Comparison of ENCODE assay signal across 9 mouse cellular contexts in the genomic region with DNA sequence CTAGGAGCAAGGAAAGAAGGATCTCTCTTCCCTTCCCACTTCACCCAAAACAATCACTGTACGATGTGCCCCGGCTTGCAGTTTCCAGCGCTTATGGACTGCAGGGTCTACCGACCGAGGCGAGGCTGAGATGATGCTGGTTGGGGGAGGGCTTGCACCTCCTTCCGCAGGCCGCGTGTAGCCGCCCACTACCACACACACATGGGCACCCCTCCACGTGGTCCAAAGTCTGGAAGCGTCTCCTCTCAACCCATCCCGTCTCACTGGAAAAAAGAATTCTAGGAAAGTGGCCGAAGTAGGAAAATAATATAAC. TPM values are rescaled to one million over a fixed set of nuclear protein-coding genes. Genes with fewer than 3 reads are reported as not detected.
DNase-seq lines count a peak whose midpoint lies in the region; ATAC-seq and TF ChIP-seq lines count a peak whose summit lies in the region.
"Had no signal": no experiment of that assay in that cellular context is flagged by ENCODE, and none has a peak within 500 bp of the region (broad histone marks: within the 10 kb centered on the region; RNA-seq: fewer than 3 reads in every experiment).

No protein-coding gene starts in this region.

- H3K27ac ChIP-seq in neural tube, embryonic 11.5 days (ENCODE audit: low read depth, low read length) = no peak overlapping the region
- H3K27ac ChIP-seq in intestine, postnatal 0 days (ENCODE audit: low read depth, low read length) = peak overlapping the region; percentile 83; the same call in 1 of the 2 replicates
- peak overlapping the region; percentile 85 for H3K27ac ChIP-seq in small intestine, adult 2 months (ENCODE audit: insufficient read depth, low read depth, low read length)

- H3K9me3 ChIP-seq in neural tube, embryonic 11.5 days (ENCODE audit: control insufficient read depth, low read length) = no peaks in the 10 kb centered on the region
- H3K9me3 ChIP-seq in intestine, postnatal 0 days (ENCODE audit: control insufficient read depth) = no peaks in the 10 kb centered on the region

- H3K9ac ChIP-seq in neural tube, embryonic 11.5 days (ENCODE audit: low read length) = peak overlapping the region; percentile 46; the same call in 1 of the 2 replicates
- no peak overlapping the region for H3K9ac ChIP-seq in intestine, postnatal 0 days (ENCODE audit: low read depth, low read length)

- H3K36me3 ChIP-seq in neural tube, embryonic 11.5 days (ENCODE audit: control insufficient read depth, insufficient read depth, low read length) = no peaks in the 10 kb centered on the region
- H3K36me3 ChIP-seq in intestine, postnatal 0 days (ENCODE audit: control insufficient read depth, insufficient read depth) = no peaks in the 10 kb centered on the region
- no peaks in the 10 kb centered on the region for H3K36me3 ChIP-seq in small intestine, adult 2 months (ENCODE audit: control insufficient read depth, insufficient read depth, low read length)

- H3K4me3 ChIP-seq in neural tube, embryonic 11.5 days (ENCODE audit: low read depth, low read length) = peak overlapping the region; percentile 89
- H3K4me3 ChIP-seq in intestine, postnatal 0 days (ENCODE audit: low read depth, low read length) = peak overlapping the region; percentile 90
- peak overlapping the region; percentile 96 for H3K4me3 ChIP-seq in small intestine, adult 2 months (ENCODE audit: low read depth, low read length)
- H3K4me3 ChIP-seq: myocyte had no signal

- 3% methylated on average over 14 of the region's 14 CpGs for WGBS in neural tube, embryonic 11.5 days
- 7% methylated on average over 14 of the region's 14 CpGs for WGBS in intestine, postnatal 0 days
- 8% methylated on average over 14 of the region's 14 CpGs for WGBS in small intestine, adult 2 months

- no peak for TF ChIP-seq CTCF in intestine, postnatal 0 days (IDR thresholded peaks at IDR 0.05; ENCODE audit: low read depth)
- TF ChIP-seq CTCF in small intestine, adult 2 months (IDR thresholded peaks at IDR 0.05; ENCODE audit: extremely low read depth, insufficient read length, insufficient replicate concordance, low read depth, low read length) = no peak

- peak; percentile 52 for DNase-seq in CD4-positive, CD25-positive, alpha-beta regulatory T cell, adult 2 months (ENCODE audit: low read depth, low spot score)
- peak; percentile 51 for DNase-seq in neural tube, embryonic 11.5 days (ENCODE audit: low spot score)
- DNase-seq in neural tube, embryonic 10.5 days (ENCODE audit: extremely low spot score, low spot score) = no peak
- DNase-seq in adrenal gland, adult 2 months = no peak
- DNase-seq in Muller cell, postnatal 12 days (ENCODE audit: inconsistent ontology term) = no peak

- peaks cover 12% of the 10 kb centered on the region for H3K4me1 ChIP-seq in neural tube, embryonic 11.5 days (ENCODE audit: control insufficient read depth, insufficient read depth, low read length)
- H3K4me1 ChIP-seq in intestine, postnatal 0 days (replicated peaks; ENCODE audit: control insufficient read depth, insufficient read depth, low read length) = no peaks in the 10 kb centered on the region; the same call in 1 of the 2 replicates
- peaks cover 12% of the 10 kb centered on the region for H3K4me1 ChIP-seq in small intestine, adult 2 months (ENCODE audit: control insufficient read depth, insufficient read depth, insufficient read length, low read length)

- peak overlapping the region; percentile 87 for H3K4me2 ChIP-seq in neural tube, embryonic 11.5 days (ENCODE audit: low read depth)
- H3K4me2 ChIP-seq in intestine, postnatal 0 days (replicated peaks; ENCODE audit: low read depth) = peak overlapping the region; percentile 92

- TF ChIP-seq POLR2A in small intestine, adult 2 months (IDR thresholded peaks at IDR 0.05; ENCODE audit: low read depth, low read length) = no peak

- peaks cover 8% of the 10 kb centered on the region; the same call in 1 of the 2 replicates for H3K27me3 ChIP-seq in neural tube, embryonic 11.5 days (ENCODE audit: control insufficient read depth, insufficient read depth, low read length)
- no peaks in the 10 kb centered on the region; the same call in 1 of the 2 replicates for H3K27me3 ChIP-seq in intestine, postnatal 0 days (replicated peaks; ENCODE audit: control insufficient read depth, insufficient read depth, low read length)
- H3K27me3 ChIP-seq in small intestine, adult 2 months (ENCODE audit: control insufficient read depth, insufficient read depth, low read length) = no peaks in the 10 kb centered on the region; the same call in 1 of the 2 replicates

- ATAC-seq in CD4-positive, CD25-positive, alpha-beta regulatory T cell, adult 4 months = no peak
- no peak; the same call in 1 of the 2 replicates for ATAC-seq in neural tube, embryonic 11.5 days (ENCODE audit: insufficient read depth, low FRiP score, low TSS enrichment)
- ATAC-seq in intestine, postnatal 0 days = no peak

RNA-seq across cellular contexts. Expression of a gene that starts 2.0 kb away (rescaled TPM):
- 10 to 100 TPM; 40.0 to 41.6 TPM for polyA plus RNA-seq in CD4-positive, CD25-positive, alpha-beta regulatory T cell, adult 4 months (2017; shearing (Covaris generic))
- 9.4 and 9.5 TPM in 2 replicates for polyA plus RNA-seq in neural tube, embryonic 11.5 days (2014; fragmentation: Nextera tagmentation; extraction: Ambion mirVana)
- 5.2 TPM in 2 replicates for polyA plus RNA-seq in intestine, postnatal 0 days (2015; fragmentation: Nextera tagmentation; extraction: Ambion mirVana)
- polyA plus RNA-seq in small intestine, adult 2 months (2012; rRNA removed) = 7.9 and 22.3 TPM in 2 replicates
- total RNA-seq in adrenal gland, adult 2 months (2021) = under 1 TPM; 0.20 to 0.59 TPM
- polyA plus RNA-seq in adrenal gland, adult 2 months (2012; rRNA removed) = 0.66 and 1.3 TPM in 2 replicates
- polyA plus RNA-seq: myocyte had no signal

Comparison
In these comparisons a context has a peak if more than half of its experiments do, and no peak if none do; other contexts are left out.
1. DNase-seq: peak in CD4-positive, CD25-positive, alpha-beta regulatory T cell, adult 2 months (single experiment) and neural tube, embryonic 11.5 days (single experiment); none in neural tube, embryonic 10.5 days (single experiment), adrenal gland, adult 2 months (single experiment) and Muller cell, postnatal 12 days (single experiment).
2. Peak in every context shown above with its lines, with median percentiles within 50 percentile points of each other: H3K4me3 ChIP-seq.